Mouse (Mus musculus): ENCODE measurements around the gene Lrp2. TPM values are rescaled to one million over a fixed set of nuclear protein-coding genes. Genes with fewer than 3 reads are reported as not detected.

The Lrp2 gene
- polyA plus RNA-seq, 1 experiment = 92.6 TPM

DNA sequence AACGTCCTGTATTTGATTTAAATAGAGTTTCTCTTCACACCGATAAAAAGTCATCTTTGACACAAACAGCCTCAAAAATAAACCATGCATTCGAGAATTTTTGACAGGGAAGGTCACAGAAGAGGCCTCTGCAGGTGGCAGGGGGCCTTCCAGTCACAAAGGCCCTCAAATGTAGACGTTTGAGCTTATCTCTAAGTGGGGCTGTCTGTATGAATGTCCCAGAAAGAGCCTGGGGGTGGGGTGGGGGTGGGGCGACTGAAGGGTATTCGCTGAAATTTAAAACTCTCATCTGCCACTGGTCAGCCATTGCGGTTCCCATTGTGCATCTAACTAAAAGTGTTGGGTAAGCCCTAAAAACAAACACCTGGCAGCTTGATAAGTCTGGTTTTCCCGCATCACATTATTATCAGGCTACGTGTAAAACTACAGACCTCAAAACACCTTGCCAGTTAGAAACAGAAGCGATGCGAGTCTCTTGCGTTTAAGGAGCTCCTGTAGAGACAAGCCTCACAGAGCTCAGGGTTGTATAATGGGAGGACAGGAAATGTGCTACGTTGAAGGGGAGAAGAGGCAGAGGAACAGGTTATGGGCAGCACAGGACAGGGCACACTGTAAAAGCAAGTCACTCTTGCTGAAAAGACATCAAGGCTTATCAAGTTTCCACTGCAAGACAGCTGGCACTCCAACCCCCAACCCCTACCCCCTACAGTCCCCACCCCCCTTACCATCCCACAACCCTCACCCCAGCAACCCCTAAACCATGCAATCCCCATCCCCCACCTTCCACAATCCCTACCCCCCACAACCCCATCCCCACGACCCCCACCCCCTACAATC is 55.0 kb downstream of the Lrp2 start:
- Histone ChIP-seq H3K9me3 (replicated peaks; ENCODE audit: control insufficient read depth, insufficient read depth, low read length, poor library complexity, severe bottlenecking) (no peaks in the 10 kb centered on the region), H3K4me3 (ENCODE audit: low read depth, low read length) (no peak overlapping the region), H3K4me1 (ENCODE audit: control insufficient read depth, insufficient read depth, low read length) (peaks cover 1% of the 10 kb centered on the region), H3K27me3 (ENCODE audit: control insufficient read depth, insufficient read depth, low read length, poor library complexity, severe bottlenecking) (no peaks in the 10 kb centered on the region), H3K9ac (ENCODE audit: low read depth, poor library complexity, severe bottlenecking) (peak overlapping the region; percentile 72; the same call in 1 of the 2 replicates), H3K27ac (ENCODE audit: insufficient read depth, low read length) (peak overlapping the region; percentile 84), H3K36me3 (ENCODE audit: control insufficient read depth, insufficient read depth, low read length, poor library complexity, severe bottlenecking) (0 out of 2 replicates have a peak, but pooled peaks cover 2% of the 10 kb centered on the region)
- TF ChIP-seq CTCF (IDR thresholded peaks at IDR 0.05; ENCODE audit: low read depth, low read length) (no peak), EP300 (IDR thresholded peaks at IDR 0.05; ENCODE audit: insufficient read depth, low read depth, low read length) (no peak), POLR2A (IDR thresholded peaks at IDR 0.05; ENCODE audit: insufficient read depth, low read length) (no peak)

- Histone ChIP-seq H3K27ac (ENCODE audit: insufficient read depth, low read length) (peak overlapping the region; percentile 64; the same call in 1 of the 2 replicates), H3K9me3 (replicated peaks; ENCODE audit: control insufficient read depth, insufficient read depth, low read length, poor library complexity, severe bottlenecking) (no peaks in the 10 kb centered on the region), H3K4me3 (ENCODE audit: low read depth, low read length) (no peak overlapping the region), H3K36me3 (ENCODE audit: control insufficient read depth, insufficient read depth, low read length, poor library complexity, severe bottlenecking) (peaks cover 2% of the 10 kb centered on the region; the same call in 1 of the 2 replicates), H3K9ac (ENCODE audit: low read depth, poor library complexity, severe bottlenecking) (no peak overlapping the region), H3K27me3 (ENCODE audit: control insufficient read depth, insufficient read depth, low read length, poor library complexity, severe bottlenecking) (no peaks in the 10 kb centered on the region), H3K4me1 (ENCODE audit: control insufficient read depth, insufficient read depth, low read length) (peaks cover 1% of the 10 kb centered on the region)
- TF ChIP-seq CTCF (IDR thresholded peaks at IDR 0.05; ENCODE audit: low read depth, low read length) = no peak
- TF ChIP-seq POLR2A (IDR thresholded peaks at IDR 0.05; ENCODE audit: insufficient read depth, low read length) = no peak
- TF ChIP-seq EP300 (IDR thresholded peaks at IDR 0.05; ENCODE audit: insufficient read depth, low read depth, low read length) = no peak
Measured at GRCm38 (mm10) chr2:69530126-69530525, 55.7 kb downstream of the Lrp2 start.

GRCm38 (mm10) chr2:69520273-69520672 is 65.6 kb downstream of the Lrp2 start:
- Histone ChIP-seq H3K9ac (ENCODE audit: low read depth, poor library complexity, severe bottlenecking) (no peak overlapping the region), H3K4me3 (ENCODE audit: low read depth, low read length) (no peak overlapping the region), H3K36me3 (ENCODE audit: control insufficient read depth, insufficient read depth, low read length, poor library complexity, severe bottlenecking) (no peaks in the 10 kb centered on the region; the same call in 1 of the 2 replicates), H3K27me3 (ENCODE audit: control insufficient read depth, insufficient read depth, low read length, poor library complexity, severe bottlenecking) (no peaks in the 10 kb centered on the region), H3K27ac (ENCODE audit: insufficient read depth, low read length) (no peak overlapping the region), H3K4me1 (ENCODE audit: control insufficient read depth, insufficient read depth, low read length) (no peaks in the 10 kb centered on the region), H3K9me3 (replicated peaks; ENCODE audit: control insufficient read depth, insufficient read depth, low read length, poor library complexity, severe bottlenecking) (no peaks in the 10 kb centered on the region)
- no peak for TF ChIP-seq POLR2A (IDR thresholded peaks at IDR 0.05; ENCODE audit: insufficient read depth, low read length)
- TF ChIP-seq EP300 (IDR thresholded peaks at IDR 0.05; ENCODE audit: insufficient read depth, low read depth, low read length) = no peak
- peak; percentile 48 for TF ChIP-seq CTCF (IDR thresholded peaks at IDR 0.05; ENCODE audit: low read depth, low read length)

DNA sequence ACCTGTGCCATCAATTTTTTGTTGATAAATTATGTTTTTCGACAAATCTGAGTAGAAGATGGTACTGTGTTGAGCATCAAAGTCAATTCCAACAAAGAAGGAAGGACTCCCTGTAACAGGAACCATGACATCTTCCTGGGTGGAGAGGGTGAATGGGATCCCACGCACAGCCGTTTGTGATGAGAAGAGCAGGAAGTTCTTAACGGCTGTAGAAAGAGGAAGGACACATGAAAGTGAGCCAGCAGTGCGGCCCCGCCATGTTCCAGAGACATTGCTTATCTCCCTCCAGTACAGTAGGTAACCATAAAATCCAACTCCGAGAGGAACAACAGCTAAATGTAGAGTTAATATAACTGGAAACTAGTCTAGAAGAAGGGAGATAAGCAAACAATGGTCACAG is 67.6 kb downstream of the Lrp2 start:
- H3K27me3 ChIP-seq (ENCODE audit: control insufficient read depth, insufficient read depth, low read length, poor library complexity, severe bottlenecking) = no peaks in the 10 kb centered on the region
- no peak for TF ChIP-seq EP300 (IDR thresholded peaks at IDR 0.05; ENCODE audit: insufficient read depth, low read depth, low read length)
- no peak for TF ChIP-seq POLR2A (IDR thresholded peaks at IDR 0.05; ENCODE audit: insufficient read depth, low read length)
- TF ChIP-seq CTCF (IDR thresholded peaks at IDR 0.05; ENCODE audit: low read depth, low read length) = no peak
- H3K27ac ChIP-seq (ENCODE audit: insufficient read depth, low read length) = no peak overlapping the region
- no peak overlapping the region for H3K9ac ChIP-seq (ENCODE audit: low read depth, poor library complexity, severe bottlenecking)
- no peaks in the 10 kb centered on the region for H3K4me1 ChIP-seq (ENCODE audit: control insufficient read depth, insufficient read depth, low read length)
- no peaks in the 10 kb centered on the region for H3K36me3 ChIP-seq (ENCODE audit: control insufficient read depth, insufficient read depth, low read length, poor library complexity, severe bottlenecking)
- H3K9me3 ChIP-seq (replicated peaks; ENCODE audit: control insufficient read depth, insufficient read depth, low read length, poor library complexity, severe bottlenecking) = no peaks in the 10 kb centered on the region
- no peak overlapping the region for H3K4me3 ChIP-seq (ENCODE audit: low read depth, low read length)

DNA sequence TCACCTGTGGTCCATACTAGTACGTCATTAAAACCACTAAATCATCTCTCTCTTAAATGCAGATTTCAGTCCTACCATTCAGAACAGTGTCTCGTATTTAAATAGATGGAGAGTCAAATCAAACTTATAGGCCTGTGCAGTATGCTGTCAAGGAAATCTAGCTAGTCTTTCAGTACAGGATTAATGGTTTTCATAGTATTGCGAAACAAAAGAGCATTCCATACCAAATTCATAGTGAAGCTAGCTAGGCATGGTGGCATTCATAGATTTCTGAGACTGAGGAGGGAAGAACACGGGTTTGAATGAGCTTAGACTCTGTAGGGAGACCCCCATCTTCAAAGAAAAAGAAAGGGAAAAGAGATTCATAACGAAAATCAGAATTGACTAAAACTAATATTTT is 74.1 kb downstream of the Lrp2 start:
- Histone ChIP-seq H3K4me3 (ENCODE audit: low read depth, low read length) (no peak overlapping the region), H3K4me1 (ENCODE audit: control insufficient read depth, insufficient read depth, low read length) (no peaks in the 10 kb centered on the region), H3K27ac (ENCODE audit: insufficient read depth, low read length) (no peak overlapping the region), H3K36me3 (ENCODE audit: control insufficient read depth, insufficient read depth, low read length, poor library complexity, severe bottlenecking) (no peaks in the 10 kb centered on the region; the same call in 1 of the 2 replicates), H3K27me3 (ENCODE audit: control insufficient read depth, insufficient read depth, low read length, poor library complexity, severe bottlenecking) (no peaks in the 10 kb centered on the region), H3K9me3 (replicated peaks; ENCODE audit: control insufficient read depth, insufficient read depth, low read length, poor library complexity, severe bottlenecking) (no peaks in the 10 kb centered on the region), H3K9ac (ENCODE audit: low read depth, poor library complexity, severe bottlenecking) (no peak overlapping the region)
- TF ChIP-seq EP300 (IDR thresholded peaks at IDR 0.05; ENCODE audit: insufficient read depth, low read depth, low read length) = no peak
- TF ChIP-seq POLR2A (IDR thresholded peaks at IDR 0.05; ENCODE audit: insufficient read depth, low read length) = no peak
- TF ChIP-seq CTCF (IDR thresholded peaks at IDR 0.05; ENCODE audit: low read depth, low read length) = no peak

DNA sequence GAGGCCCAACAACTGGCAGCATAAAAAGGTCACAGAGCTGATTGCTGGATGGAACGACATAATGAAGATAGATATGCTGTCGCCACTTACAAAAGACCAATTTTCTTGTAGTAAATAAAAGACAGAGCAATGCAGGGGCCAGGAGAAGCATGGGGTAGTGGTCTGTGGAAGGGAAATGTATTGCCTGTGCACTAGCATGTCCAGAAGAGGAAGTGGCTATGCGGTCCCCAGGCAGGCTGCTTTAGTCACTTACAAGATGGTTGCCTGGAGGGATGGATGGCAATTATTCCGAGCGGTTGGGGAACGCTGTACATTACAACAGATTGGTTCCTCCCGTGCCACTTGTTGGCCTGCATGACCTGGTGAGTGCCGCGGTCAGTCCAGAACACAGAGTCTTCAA is 85.5 kb downstream of the Lrp2 start:
- no peaks in the 10 kb centered on the region for H3K4me1 ChIP-seq (ENCODE audit: control insufficient read depth, insufficient read depth, low read length)
- H3K36me3 ChIP-seq (ENCODE audit: control insufficient read depth, insufficient read depth, low read length, poor library complexity, severe bottlenecking) = no peaks in the 10 kb centered on the region; the same call in 1 of the 2 replicates
- no peak overlapping the region for H3K27ac ChIP-seq (ENCODE audit: insufficient read depth, low read length)
- no peak overlapping the region for H3K9ac ChIP-seq (ENCODE audit: low read depth, poor library complexity, severe bottlenecking)
- H3K27me3 ChIP-seq (ENCODE audit: control insufficient read depth, insufficient read depth, low read length, poor library complexity, severe bottlenecking) = no peaks in the 10 kb centered on the region
- no peak overlapping the region for H3K4me3 ChIP-seq (ENCODE audit: low read depth, low read length)
- H3K9me3 ChIP-seq (replicated peaks; ENCODE audit: control insufficient read depth, insufficient read depth, low read length, poor library complexity, severe bottlenecking) = no peaks in the 10 kb centered on the region
- TF ChIP-seq EP300 (IDR thresholded peaks at IDR 0.05; ENCODE audit: insufficient read depth, low read depth, low read length) (no peak), POLR2A (IDR thresholded peaks at IDR 0.05; ENCODE audit: insufficient read depth, low read length) (no peak), CTCF (IDR thresholded peaks at IDR 0.05; ENCODE audit: low read depth, low read length) (no peak)

Data from ES-Bruce4 (cell line).